Mouse (Mus musculus): ENCODE measurements at regions not wholly inside any gene's neighbourhood (a gene's known extent, or its start where the extent isn't known, plus 50 kb on each side); places are given as distances from the start of the nearest gene placed in this dataset.
A peak's percentile ranks its signal among the peaks of the same experiment; 100 is the strongest.

- peaks cover 3% of the 10 kb centered on the region; the same call in 1 of the 2 replicates for H3K4me1 ChIP-seq (ENCODE audit: control insufficient read depth, insufficient read depth, low read depth, low read length)
- 58% methylated on average over 4 of the region's 4 CpGs for WGBS
- H3K36me3 ChIP-seq (ENCODE audit: control insufficient read depth, insufficient read depth, low read length): no peaks in the 10 kb centered on the region
- H3K27ac ChIP-seq (ENCODE audit: low read depth, low read length): peak overlapping the region; percentile 16; the same call in 1 of the 2 replicates
- H3K9me3 ChIP-seq (ENCODE audit: control insufficient read depth, low read length): no peaks in the 10 kb centered on the region; the same call in 1 of the 2 replicates
- no peaks in the 10 kb centered on the region for H3K27me3 ChIP-seq (replicated peaks; ENCODE audit: control insufficient read depth, insufficient read depth, low read length)
- H3K9ac ChIP-seq (ENCODE audit: low read depth, low read length): no peak overlapping the region
- ATAC-seq: no peak
- no peak overlapping the region for H3K4me2 ChIP-seq (ENCODE audit: low read length)
- H3K4me3 ChIP-seq (ENCODE audit: low read length): no peak overlapping the region
These were observed 180.0 kb upstream of the Rgma start for GRCm38 (mm10) chr7:73195306-73195705.

DNA sequence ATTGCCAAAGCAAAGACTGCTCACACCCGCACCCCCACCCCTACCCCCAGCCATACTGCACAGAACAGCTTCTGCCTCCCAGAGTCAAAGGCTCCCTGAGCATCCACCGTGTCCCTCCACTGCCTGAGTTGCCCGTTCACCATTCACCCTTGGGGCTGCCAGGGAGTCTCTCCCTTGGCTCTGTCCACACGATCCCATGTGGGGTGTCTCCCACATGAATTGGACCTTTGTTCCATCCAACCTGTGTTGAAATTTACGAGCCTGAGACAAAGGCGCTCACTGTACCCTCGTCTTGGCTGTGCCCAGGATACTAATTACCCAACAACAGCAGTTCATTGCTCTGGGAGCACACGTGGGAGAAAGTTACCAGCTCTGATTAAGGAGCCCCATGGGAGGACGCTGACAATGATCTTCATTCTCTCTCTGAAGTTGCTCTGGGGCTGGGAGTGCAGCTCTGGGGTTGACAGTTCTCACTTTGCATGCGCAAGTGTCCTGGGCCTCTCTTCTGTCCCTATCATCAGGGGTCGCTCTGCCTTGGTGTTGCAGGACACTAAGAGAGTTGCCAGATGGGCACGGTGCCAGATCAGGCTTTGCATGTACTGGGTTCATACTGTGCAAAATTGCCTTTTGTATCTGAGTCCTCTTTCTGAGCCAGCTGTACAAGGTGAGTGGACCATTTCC is 178.3 kb upstream of the Rgma start:
- H3K27me3 ChIP-seq (replicated peaks; ENCODE audit: control insufficient read depth, insufficient read depth, low read length): no peaks in the 10 kb centered on the region
- H3K36me3 ChIP-seq (ENCODE audit: control insufficient read depth, insufficient read depth, low read length): no peaks in the 10 kb centered on the region
- H3K9me3 ChIP-seq (ENCODE audit: control insufficient read depth, low read length): no peaks in the 10 kb centered on the region; the same call in 1 of the 2 replicates
- no peak overlapping the region for H3K9ac ChIP-seq (ENCODE audit: low read depth, low read length)
- H3K27ac ChIP-seq (ENCODE audit: low read depth, low read length): peak overlapping the region; percentile 69
- peak; percentile 96 for ATAC-seq
- H3K4me1 ChIP-seq (ENCODE audit: control insufficient read depth, insufficient read depth, low read depth, low read length): peaks cover under 1% of the 10 kb centered on the region; the same call in 1 of the 2 replicates
- no peak overlapping the region for H3K4me3 ChIP-seq (ENCODE audit: low read length)
- H3K4me2 ChIP-seq (ENCODE audit: low read length): no peak overlapping the region
- WGBS: 27% methylated on average over 12 of the region's 12 CpGs

DNA sequence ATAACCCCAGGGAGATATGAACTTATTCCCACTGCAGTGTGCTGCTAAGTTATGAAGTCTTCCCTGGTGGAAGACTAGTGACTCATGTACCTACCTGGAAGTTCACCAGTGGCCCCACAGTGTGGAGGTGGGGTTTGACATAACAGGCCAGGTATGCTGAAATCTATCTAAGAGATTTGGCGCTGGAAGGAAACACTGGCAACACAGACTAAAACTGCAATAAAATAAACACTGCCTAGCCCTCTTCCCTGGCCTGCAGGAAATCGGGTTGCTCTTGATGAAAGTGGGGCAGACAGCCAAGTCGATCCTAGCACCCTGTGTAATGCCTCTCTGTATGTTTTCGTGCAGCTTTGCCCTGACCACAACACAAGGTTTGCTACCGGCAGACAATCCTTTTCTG is 177.2 kb upstream of the Rgma start:
- Histone ChIP-seq H3K9me3 (ENCODE audit: control insufficient read depth, low read length) (no peaks in the 10 kb centered on the region; the same call in 1 of the 2 replicates), H3K4me3 (ENCODE audit: low read length) (no peak overlapping the region), H3K27me3 (replicated peaks; ENCODE audit: control insufficient read depth, insufficient read depth, low read length) (no peaks in the 10 kb centered on the region), H3K4me2 (ENCODE audit: low read length) (no peak overlapping the region), H3K9ac (ENCODE audit: low read depth, low read length) (no peak overlapping the region), H3K36me3 (ENCODE audit: control insufficient read depth, insufficient read depth, low read length) (no peaks in the 10 kb centered on the region), H3K27ac (ENCODE audit: low read depth, low read length) (peak overlapping the region; percentile 69), H3K4me1 (ENCODE audit: control insufficient read depth, insufficient read depth, low read depth, low read length) (no peaks in the 10 kb centered on the region; the same call in 1 of the 2 replicates)
- whole genome bisulfite sequencing: 57% methylated on average over 5 of the region's 5 CpGs
- ATAC-seq: no peak

DNA sequence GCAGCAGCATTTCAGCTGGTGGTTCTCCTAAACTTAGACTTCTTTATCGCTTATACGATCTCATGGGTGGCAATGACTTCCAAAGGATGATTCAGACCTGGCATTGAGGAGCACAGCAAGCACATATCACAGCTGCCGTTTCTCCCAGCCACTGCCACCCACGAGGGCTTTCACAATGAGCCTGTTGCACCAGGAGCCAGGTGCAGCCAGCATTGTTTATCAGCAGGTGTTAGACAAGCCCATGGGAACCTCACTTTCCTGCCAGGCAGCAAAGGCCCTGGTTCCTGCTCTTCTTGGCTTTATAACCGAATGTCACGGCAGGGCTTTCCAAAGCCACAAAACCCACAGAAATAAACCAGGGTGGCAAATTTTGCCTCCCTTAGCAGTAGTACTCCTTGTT is 175.3 kb upstream of the Rgma start:
- ATAC-seq: no peak
- Histone ChIP-seq H3K27ac (ENCODE audit: low read depth, low read length) (no peak overlapping the region; the same call in 1 of the 2 replicates), H3K36me3 (ENCODE audit: control insufficient read depth, insufficient read depth, low read length) (no peaks in the 10 kb centered on the region), H3K9ac (ENCODE audit: low read depth, low read length) (no peak overlapping the region), H3K4me1 (ENCODE audit: control insufficient read depth, insufficient read depth, low read depth, low read length) (no peaks in the 10 kb centered on the region; the same call in 1 of the 2 replicates), H3K9me3 (ENCODE audit: control insufficient read depth, low read length) (peaks cover 3% of the 10 kb centered on the region), H3K27me3 (replicated peaks; ENCODE audit: control insufficient read depth, insufficient read depth, low read length) (no peaks in the 10 kb centered on the region), H3K4me2 (ENCODE audit: low read length) (no peak overlapping the region), H3K4me3 (ENCODE audit: low read length) (no peak overlapping the region)
- WGBS: 61% methylated on average over 6 of the region's 6 CpGs

DNA sequence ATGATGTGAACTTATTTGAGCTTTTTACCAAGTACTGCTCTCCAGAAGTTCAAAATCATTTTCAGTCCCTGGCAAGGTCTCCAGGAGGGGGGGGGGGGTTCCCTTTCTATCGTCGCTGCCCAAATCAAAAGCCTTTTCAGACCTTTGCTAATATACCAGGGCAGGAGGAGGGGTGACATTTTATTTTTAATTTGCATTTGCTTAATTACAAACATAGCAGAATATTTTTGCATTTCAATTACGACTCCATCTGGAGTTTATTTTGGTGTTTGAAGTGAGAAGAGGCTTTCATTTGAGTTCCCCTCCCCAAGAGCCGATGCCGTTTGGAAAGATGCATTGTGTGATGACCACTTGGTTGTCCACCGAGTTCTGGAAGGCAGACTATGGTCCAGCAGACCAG is 174.0 kb upstream of the Rgma start:
- WGBS: 38% methylated on average over 6 of the region's 6 CpGs
- H3K36me3 ChIP-seq (ENCODE audit: control insufficient read depth, insufficient read depth, low read length): no peaks in the 10 kb centered on the region
- no peaks in the 10 kb centered on the region for H3K27me3 ChIP-seq (replicated peaks; ENCODE audit: control insufficient read depth, insufficient read depth, low read length)
- no peak overlapping the region for H3K4me2 ChIP-seq (ENCODE audit: low read length)
- H3K9ac ChIP-seq (ENCODE audit: low read depth, low read length): no peak overlapping the region
- no peaks in the 10 kb centered on the region for H3K4me1 ChIP-seq (ENCODE audit: control insufficient read depth, insufficient read depth, low read depth, low read length)
- H3K27ac ChIP-seq (ENCODE audit: low read depth, low read length): no peak overlapping the region; the same call in 1 of the 2 replicates
- ATAC-seq: no peak
- no peak overlapping the region for H3K4me3 ChIP-seq (ENCODE audit: low read length)
- H3K9me3 ChIP-seq (ENCODE audit: control insufficient read depth, low read length): peaks cover 3% of the 10 kb centered on the region

GRCm38 (mm10) chr7:73206922-73207811 is 168.1 kb upstream of the Rgma start:
- Histone ChIP-seq H3K4me3 (ENCODE audit: low read length) (no peak overlapping the region), H3K27me3 (replicated peaks; ENCODE audit: control insufficient read depth, insufficient read depth, low read length) (no peaks in the 10 kb centered on the region), H3K4me2 (ENCODE audit: low read length) (no peak overlapping the region), H3K4me1 (ENCODE audit: control insufficient read depth, insufficient read depth, low read depth, low read length) (peaks cover 20% of the 10 kb centered on the region), H3K36me3 (ENCODE audit: control insufficient read depth, insufficient read depth, low read length) (no peaks in the 10 kb centered on the region), H3K9ac (ENCODE audit: low read depth, low read length) (no peak overlapping the region), H3K27ac (ENCODE audit: low read depth, low read length) (peak overlapping the region; percentile 79), H3K9me3 (ENCODE audit: control insufficient read depth, low read length) (peaks cover 3% of the 10 kb centered on the region; the same call in 1 of the 2 replicates)
- WGBS: 35% methylated on average over 7 of the region's 7 CpGs
- ATAC-seq: no peak

- Histone ChIP-seq H3K9me3 (ENCODE audit: control insufficient read depth, low read length) (peaks cover 3% of the 10 kb centered on the region; the same call in 1 of the 2 replicates), H3K27ac (ENCODE audit: low read depth, low read length) (peak overlapping the region; percentile 79), H3K36me3 (ENCODE audit: control insufficient read depth, insufficient read depth, low read length) (no peaks in the 10 kb centered on the region), H3K4me2 (ENCODE audit: low read length) (no peak overlapping the region), H3K27me3 (replicated peaks; ENCODE audit: control insufficient read depth, insufficient read depth, low read length) (no peaks in the 10 kb centered on the region), H3K9ac (ENCODE audit: low read depth, low read length) (peak overlapping the region; percentile 9; the same call in 1 of the 2 replicates), H3K4me1 (ENCODE audit: control insufficient read depth, insufficient read depth, low read depth, low read length) (peaks cover 20% of the 10 kb centered on the region), H3K4me3 (ENCODE audit: low read length) (no peak overlapping the region)
- 18% methylated on average over 4 of the region's 4 CpGs for WGBS
- peak; percentile 62 for ATAC-seq
These were observed 166.9 kb upstream of the Rgma start for GRCm38 (mm10) chr7:73208479-73208816.

GRCm38 (mm10) chr7:73208817-73209602 is 166.3 kb upstream of the Rgma start:
- H3K27me3 ChIP-seq (replicated peaks; ENCODE audit: control insufficient read depth, insufficient read depth, low read length): no peaks in the 10 kb centered on the region
- H3K9ac ChIP-seq (ENCODE audit: low read depth, low read length): peak overlapping the region; percentile 38
- H3K4me1 ChIP-seq (ENCODE audit: control insufficient read depth, insufficient read depth, low read depth, low read length): peaks cover 20% of the 10 kb centered on the region
- peak; percentile 96 for ATAC-seq
- peaks cover 3% of the 10 kb centered on the region; the same call in 1 of the 2 replicates for H3K9me3 ChIP-seq (ENCODE audit: control insufficient read depth, low read length)
- H3K4me2 ChIP-seq (ENCODE audit: low read length): 0 out of 2 replicates have a peak overlapping the region, but pooled peaks have one; percentile 5
- H3K4me3 ChIP-seq (ENCODE audit: low read length): no peak overlapping the region
- 15% methylated on average over 17 of the region's 18 CpGs for WGBS
- no peaks in the 10 kb centered on the region for H3K36me3 ChIP-seq (ENCODE audit: control insufficient read depth, insufficient read depth, low read length)
- H3K27ac ChIP-seq (ENCODE audit: low read depth, low read length): peak overlapping the region; percentile 79
